Mouse (Mus musculus) c-Kit-negative CD71-positive TER-119-positive erythroid progenitor cells, embryonic 14.5 days (primary cell): Measurements from ENCODE around the gene Shisa6.

Experiments
- DNase-seq: peaks from one replicate; pipeline ENCODE4 v3.0.0-alpha.2; 2013; ENCODE audit warnings: low read depth, low spot score

Gene Shisa6

DNA sequence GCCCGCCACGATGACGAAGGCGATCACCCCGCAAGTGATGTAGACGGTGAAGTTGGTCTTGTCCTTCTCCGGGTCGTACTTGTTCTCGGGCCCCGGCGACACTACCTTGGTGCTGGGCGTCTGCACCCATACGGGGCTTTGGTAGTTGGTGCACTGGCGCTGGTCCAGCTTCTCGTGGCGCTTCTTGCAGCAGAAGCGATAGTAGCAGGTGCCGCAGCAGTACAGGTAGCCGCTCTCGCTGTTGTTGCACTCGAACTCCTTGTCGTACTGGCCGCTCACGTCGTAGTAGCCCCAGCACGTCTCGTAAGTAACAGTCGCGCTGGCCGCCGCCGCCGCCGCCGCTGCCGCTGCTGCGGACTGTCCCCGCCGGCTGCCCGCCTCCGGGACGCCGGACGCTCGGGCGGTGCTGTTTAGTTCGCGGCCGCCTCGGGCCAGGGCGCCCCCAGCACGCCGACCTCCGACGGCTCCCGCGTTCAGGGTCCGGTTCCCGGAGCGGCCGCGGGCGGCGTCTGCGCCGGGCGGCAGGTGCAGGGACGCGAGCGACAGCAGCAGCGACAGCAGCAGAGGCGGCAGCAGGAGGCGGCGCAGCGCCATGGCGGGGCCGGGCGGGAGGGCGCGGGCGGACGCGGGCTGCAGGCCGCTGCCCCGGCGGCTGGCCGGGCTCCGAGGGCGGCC, at the start of gene Shisa6:
Gene Shisa6 (minus strand): TSS at position 594 of the 675 bp plus-strand sequence.
- DNase-seq: no peak

DNA sequence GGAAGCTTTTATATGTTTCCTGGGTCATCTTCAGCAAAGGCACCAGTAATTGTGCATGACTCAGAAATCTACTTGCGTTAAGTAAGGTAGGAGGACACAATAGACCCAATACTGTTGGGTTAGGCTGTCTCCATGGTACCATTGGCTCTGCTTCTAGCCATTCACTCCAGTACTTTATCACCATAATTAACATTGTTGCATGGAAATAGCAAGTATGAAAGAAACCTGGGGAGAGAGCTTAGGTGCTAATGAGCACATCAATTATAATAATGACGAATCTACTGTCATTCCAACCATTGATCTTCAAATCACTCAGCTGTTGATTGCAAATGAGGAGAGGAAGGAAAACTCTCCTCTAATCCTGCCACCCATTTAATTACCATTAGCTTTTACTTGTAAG, 48.1 kb upstream of the Shisa6 start:
- DNase-seq: no peak

DNA sequence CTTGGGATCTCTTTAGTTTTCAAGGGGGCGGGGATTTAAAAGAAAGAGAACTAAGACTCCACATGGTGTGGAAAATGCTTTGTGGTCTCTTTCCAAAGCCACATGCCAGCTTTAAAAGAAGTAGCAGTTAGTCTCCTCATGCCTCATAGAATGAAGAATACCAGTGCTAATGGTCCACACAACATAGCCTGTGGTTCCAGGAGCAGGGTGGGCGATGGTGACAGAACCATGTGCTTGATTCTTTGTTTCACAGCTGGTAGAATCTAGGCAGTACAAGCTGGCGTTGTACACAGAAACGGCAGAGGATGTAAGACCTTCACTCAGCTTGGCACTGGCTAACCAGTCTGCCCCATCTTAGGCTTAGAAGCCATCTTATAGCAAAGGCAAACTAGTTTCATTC, 43.3 kb upstream of the Shisa6 start:
- DNase-seq: no peak

DNA sequence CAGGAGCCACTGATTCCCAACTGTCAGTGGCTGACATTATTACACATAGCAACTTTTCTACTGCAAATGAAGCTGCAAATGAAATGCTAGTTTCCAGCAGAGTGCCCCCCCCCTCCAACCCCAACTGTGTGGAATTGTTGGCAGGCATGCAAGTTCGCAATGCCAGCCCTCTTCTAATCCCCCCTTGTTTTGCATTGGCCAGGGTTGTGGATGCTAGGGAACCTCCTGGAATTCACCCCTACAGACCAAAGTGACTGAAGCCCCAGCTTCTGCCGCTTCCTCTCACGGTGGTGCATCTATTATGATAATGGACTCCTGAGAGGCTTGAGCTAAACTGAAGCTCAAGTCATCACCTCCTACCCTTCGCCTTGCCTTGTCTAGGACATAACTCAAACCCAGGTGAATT, 42.6 kb upstream of the Shisa6 start:
- DNase-seq: no peak

DNA sequence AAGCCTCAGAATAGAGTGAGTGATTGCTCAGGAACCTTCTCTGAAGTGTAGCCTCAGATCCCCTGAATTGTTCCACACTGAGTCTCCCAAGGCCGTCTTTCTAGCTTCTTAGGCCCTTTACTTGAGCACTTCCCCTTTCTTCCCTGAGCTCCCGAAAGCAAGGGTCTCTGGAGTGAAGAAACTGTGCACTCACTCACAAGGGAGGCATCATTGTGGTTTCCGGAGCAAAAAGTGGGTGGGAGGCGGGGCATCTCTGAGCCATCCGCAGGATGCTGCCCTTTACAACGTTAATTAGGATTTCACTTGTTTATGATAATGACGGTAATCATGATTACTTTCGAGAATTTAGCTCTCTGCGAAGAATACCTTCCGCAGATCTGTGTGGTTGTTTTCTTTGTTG, 41.6 kb upstream of the Shisa6 start:
- no peak for DNase-seq

DNA sequence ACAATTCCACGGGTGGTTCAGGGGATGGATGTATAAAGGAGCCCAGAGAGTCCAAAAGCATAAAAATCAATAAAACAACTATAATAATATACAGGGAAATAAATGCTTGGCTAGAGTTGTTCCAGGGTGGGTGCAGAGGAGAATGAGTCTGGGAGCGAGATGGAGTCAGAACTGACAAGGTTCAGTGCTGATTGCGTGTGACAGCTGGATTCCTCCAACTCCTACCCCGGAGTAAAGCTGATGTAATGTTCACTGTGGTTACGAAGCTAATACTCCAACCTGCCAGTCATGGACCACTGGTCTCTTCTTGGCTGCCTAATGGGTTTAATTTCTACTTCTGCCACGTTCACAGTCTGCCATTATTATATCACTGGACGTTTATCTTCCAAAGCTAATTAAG, 36.5 kb upstream of the Shisa6 start:
- DNase-seq: no peak

DNA sequence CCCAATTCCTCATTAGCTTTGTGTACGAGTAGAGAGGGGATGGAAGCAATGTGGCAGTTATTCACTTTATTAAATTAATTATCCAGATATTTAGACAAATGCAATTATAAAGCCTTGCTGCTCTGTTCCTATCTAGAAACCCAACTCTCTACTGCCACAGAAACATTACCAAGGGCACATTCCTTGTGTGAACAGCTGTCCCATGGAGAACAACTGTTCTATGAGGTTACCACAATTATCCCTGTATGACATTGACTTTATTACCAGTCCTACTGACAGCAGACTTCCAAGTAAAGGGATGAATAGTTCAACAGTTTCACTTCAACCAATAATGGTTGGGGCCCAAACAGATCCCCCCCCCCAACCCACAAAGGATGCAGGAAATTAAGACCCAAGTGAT, 12.1 kb upstream of the Shisa6 start:
- DNase-seq: no peak

DNA sequence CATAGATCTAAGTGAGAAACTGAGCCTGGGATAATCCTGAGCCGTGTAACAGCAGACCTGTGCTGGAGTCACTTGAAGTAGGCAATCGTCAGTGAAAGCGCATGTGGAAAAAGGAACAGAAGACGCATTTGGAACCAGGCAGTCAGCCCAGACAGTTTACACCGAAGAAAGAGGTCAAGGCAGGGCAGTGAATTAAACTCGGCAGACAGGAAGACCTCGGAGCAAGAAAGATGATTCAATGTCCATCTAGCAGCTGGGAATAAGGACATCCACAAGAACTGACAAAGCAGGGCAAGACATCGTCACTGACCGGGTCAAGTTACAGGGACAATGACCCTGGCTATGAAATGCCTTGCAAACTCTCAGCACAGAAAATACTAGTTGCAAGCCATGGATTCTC, 10.1 kb upstream of the Shisa6 start:
- no peak for DNase-seq

DNA sequence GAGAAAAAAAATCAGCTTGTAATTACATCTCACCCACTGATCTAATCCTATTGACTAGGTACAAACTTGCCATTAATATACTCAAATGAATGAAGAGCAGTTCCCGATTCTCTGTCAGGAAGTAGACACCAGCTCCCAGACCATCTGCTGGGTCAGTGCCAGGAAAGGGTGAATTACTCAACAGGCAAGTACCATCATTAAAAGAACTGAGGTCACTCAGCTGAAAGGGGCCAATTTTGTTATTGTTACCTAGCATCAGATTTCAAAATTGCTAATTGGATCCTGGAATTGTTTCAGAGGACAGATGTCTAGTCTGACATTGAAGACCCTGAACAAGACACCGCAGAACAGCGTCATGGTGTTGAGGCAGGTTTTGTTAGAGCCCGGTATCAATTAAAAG, 9.4 kb upstream of the Shisa6 start:
- DNase-seq: no peak

DNA sequence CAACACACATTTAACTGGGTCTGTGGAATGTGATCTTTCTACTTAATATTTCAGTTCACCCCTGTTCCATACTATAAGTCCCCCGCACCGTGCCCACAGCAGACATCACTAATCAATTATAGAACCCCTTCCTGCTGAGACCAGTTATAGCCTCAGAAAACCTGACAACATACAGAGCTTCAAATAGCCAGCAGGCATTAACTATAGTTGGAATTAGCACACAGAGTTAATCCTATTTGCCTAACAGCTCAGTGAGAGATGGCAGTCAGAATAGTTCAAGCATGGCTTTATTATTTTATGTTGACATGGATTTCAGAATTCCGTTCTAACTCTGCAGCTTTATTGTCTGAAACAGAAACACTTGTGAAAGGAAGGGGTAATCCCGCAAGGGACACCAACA, 8.5 kb upstream of the Shisa6 start:
- no peak for DNase-seq

DNA sequence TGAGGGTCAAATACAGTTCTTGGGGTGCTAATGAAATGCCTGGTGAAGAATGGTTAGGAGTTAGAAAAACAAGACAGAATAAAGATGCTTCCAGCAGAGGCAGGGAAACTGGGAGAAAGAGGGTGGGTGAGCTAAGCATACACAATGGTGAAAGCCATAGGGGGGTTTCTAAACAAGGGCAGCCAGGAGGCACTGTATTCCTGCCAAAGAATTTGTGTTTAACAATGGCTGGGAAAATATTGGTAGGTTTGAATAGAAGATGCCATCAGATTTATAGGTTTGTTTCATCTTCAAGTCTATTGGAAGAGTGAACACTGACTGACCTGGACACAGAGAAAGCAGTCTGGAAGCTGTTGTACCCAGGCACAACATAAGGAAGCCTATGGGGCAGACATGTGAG, 2.4 kb upstream of the Shisa6 start:
- no peak for DNase-seq

DNA sequence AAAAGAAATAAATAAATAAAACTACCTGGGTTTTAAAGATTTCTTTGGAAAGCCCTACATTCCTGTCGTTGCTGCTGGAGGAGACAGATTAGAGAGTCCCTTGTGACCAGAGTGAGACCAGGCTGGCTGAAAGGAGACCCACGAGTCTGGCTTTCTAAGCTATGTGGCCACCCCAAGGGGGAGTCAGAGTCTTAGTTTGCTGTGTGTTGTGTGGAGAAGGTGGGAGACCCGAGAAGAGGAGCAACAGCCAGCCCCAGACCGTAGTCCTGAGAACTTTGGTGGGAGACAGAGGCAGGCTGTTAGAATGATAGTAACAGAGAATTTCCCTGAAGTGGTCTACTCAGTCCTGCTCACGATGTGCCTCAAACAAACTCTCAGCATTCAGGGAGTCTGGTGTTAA, 1.6 kb upstream of the Shisa6 start:
- no peak for DNase-seq

DNA sequence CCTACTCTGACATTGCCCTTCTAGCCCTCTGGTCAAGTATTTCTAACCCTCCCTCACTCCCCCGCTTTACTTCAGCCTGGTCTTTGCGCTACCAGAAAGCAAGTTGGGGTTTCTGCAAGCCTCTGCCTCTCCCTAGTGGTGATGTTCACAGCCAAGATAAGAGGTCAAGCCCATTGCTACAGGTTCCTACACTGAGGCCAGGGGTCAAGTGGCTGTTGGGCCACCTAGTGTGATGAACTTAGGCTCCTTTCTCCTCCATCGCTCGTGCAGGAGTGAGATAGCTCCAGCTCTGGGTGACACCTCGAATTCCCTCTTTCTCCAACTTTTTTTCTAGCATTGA, 1.2 kb upstream of the Shisa6 start:
- no peak for DNase-seq

DNA sequence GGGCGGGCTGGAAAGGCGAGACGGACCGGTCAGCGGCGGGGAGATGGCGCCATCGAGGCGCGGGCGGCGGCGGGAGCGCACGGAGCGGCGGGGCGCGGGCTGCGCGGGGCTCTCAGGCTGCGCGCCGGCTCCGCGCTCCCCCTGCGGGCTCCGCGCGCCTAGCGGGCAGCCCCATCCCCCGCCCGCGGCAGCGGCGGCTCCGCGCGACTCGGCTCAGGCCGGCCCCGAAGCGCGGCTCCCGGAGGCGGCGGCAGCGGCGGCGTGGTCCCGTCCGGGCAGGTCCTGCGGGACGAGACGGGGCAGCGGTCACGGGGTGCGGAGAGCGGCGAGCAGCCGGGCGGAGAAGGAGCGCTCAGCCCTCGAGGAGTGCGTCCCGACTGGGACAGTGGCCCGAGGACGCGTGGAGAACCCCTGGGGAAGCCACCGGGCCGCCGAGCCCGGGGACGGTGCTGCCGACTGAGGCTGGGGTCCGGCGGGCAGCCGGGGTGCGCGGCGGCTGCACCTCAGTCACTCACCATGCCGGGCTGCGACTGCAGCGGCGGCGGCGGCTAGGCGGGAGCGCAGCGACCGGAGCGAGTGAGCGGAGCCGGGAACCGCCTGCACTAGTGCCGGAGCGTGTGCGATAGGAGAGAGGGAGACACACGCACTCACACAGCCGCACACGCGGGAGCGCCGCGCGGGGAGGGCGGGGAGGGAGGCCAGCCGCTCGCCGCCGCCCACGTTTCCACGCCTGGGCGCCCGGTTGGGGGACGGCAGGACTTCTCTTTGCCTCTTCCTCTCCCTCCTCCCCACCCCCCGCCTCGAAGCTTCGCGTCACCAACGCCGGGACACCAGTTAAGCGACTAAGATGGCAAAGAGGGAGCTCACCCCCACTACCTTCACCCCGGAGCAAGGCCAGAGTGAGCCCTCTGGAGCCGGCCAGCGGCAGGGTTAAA, 549 bp upstream of the Shisa6 start:
- DNase-seq: no peak

DNA sequence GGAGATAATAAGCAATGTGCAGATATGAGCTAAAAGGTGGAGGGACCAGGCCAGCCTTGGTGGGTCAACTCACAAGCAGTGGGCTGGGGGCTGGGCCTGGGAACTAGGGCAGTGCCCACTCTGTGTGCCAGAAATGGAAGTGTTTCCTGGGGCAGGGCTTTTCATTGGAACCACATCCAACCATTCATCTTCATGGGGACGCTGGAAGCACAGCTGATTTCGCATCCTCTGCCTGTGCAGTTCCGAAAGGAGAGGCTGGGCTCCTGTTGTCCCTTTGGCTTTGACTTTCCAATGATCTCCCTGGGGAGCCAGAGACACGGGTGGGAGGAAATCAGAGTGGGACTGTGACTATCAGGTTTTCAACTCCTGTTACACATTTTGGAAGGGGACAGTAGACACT, 1.5 kb downstream of the Shisa6 start:
- DNase-seq: no peak

DNA sequence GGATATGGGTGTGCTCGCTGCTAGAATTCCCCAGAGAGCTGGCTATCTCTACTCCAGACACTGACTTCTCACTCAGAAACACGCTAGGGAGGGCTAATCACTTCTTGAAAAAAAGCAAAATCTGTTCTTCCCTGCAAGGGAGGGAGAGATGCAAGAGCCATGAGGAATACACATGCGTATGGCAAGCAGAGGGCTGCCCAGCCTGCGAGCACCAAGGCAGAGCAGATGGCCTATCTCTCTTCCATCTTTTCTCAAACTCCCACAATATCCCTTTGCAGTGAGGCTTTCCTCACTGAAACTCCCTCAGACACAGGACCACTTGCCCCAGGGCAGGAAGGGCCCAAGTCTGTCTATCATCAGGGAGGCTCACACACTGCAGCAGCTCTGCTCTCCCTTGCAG, 3.4 kb downstream of the Shisa6 start:
- DNase-seq: no peak

DNA sequence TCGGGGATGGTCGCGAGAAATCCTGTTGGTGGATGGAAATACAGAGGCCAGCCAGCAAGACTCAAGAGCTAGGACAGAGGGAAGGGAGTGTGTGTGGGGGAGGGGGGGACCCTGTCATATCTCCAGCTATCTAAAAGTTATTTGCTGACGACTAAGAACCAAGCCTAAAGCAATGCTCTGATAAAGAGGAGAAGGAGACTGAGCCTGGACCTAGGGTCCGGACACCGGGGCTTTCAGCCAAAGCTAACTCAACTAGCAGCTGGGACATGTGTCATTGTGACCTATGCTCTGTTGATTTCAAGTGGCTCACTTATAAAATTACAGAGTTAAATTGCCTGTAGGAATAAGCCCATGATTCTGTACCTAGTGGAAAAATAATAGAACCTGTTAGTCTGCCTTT, 6.4 kb downstream of the Shisa6 start:
- DNase-seq: no peak

DNA sequence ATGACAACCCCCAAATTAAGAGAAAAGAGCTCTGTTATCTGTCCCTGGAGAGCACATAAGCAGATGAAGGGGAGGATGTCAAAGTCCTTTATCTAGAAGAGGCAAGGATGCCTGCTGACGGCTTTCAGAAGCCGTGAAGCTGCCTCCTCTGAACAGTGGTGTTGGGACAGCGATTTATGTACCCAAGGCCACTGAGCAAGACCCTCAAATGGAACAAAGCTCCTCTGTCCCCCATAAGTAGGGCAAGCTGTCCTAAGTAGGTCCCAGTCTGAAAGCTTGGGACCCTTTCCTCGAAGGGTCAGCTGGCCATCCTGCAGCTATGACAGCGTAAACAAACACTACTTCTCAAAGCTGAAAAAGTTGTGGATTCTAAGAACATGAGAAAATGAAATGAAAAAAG, 11.4 kb downstream of the Shisa6 start:
- no peak for DNase-seq

DNA sequence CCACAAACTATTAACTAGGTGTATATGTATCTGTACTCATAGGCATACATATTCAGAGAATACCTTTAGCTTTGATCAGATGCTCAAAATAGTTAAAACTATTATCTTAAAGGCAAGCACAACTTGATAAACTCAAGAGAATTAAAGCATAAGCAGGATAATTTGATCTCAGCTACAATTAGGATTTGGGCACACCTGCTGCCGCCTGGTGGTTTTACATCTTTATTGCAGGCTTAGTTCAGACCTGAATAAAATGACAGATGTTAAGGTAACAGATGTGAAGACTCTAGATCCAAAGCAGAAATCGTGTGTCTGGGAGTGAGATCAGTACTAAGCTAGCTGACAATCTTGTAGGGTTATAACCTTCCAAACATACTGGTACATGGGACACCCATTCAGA, 24.8 kb downstream of the Shisa6 start:
- DNase-seq: no peak

DNA sequence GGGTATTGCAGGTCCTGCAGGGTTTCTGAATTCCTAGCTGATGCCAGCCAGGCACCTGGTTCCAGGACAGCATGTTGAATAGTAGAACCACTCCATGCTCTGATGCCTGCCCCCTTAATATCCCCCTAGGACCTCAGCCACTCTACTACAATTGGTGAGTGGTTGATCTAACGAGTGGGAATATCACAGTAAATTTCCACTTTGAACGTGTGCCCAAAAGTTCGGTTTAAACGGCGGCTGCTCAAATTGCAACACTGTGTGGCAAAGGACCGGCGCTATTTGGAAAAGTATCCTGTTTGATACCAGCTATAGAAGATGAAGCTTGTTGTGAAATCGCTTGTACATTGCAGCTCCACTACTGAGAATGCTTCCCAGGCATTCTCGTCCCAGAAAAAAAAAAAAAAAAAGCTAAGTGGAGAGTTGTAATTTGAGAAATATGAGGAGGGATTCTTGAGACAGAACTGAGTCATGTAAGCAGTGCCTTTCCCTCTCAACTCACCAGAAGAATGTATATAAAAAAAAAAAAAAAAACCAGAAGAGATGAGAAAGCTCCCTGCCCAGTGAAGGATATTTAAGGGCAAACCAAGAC, 26.8 kb downstream of the Shisa6 start:
- no peak for DNase-seq

DNA sequence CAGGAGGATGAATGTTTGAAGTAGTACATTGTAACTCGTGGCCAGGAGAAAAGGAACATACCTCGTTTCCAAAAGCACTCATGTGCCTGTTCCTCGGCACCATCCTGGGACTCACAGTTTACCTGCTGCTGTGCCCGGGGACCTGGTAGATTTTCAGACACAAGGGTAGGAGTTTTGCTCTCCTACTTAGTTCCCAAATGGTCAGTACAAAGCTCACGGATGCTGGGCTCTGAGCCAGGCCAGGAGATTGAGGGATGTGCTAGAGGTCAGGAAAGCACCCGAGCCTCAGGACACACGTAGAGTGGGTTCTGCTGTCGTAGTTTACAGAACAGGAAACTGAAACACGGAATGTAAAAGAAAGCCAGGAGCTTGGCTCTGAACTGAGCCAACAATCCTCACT, 29.5 kb downstream of the Shisa6 start:
- DNase-seq: no peak

DNA sequence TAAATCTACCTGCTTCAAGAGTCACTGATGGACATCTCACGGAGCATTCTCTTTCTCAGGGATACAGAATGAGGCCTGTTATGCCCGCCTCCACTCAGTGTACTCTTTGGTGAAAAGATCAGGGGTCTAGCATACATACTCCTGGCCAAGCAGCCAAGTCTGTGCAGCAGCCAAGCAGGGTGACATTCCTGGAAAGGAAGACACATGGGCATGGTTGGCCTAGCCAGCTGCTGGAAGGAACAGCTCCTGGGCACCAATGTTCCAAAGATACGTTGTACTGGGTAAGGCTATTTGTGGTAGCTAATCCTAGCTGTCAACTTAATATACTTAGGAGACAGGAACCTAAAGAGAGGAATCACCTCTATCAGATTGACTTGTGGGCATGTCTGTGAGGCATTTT, 31.4 kb downstream of the Shisa6 start:
- no peak for DNase-seq

DNA sequence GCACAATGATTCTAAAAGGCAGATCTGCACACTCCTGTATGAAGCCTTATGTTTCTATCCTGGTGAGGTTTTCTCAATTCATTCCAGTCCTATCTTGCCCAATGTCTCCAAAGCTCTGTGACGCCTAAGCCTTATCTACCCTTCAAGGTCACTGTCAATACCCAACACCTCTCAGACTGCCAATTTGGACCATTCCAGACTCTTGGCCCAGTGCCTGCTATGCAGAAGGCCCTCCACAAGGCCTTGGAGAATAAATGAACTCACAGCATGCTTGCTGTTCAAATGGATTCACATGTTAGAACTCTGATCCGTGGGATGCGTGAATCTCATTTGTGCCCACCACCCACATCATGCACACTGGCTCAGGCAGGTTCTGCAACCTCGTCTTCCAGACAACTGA, 38.0 kb downstream of the Shisa6 start:
- no peak for DNase-seq
